Mouse (Mus musculus) neural tube, embryonic 14.5 days (tissue): ENCODE results near the gene Znhit2. TPM values are rescaled to one million over a fixed set of nuclear protein-coding genes. Genes with fewer than 3 reads are reported as not detected.

Source experiments
- ATAC-seq: fragments of 200-750 bp; cut with Nextera tagmentation; 2 replicates; pipeline ENCODE4 v1.8.0; 2017; ENCODE audit warnings: low read depth, mild to moderate bottlenecking, moderate TSS enrichment, moderate library complexity
- H3K27ac ChIP-seq: fragments of 300-500 bp; sonication (generic); 2 replicates; pipeline ENCODE4 v1.5.1; 2014; ENCODE audit warnings: low read depth, mild to moderate bottlenecking, control low read depth, low read length, moderate library complexity, mixed read lengths
- H3K27me3 ChIP-seq: fragments of 300-500 bp; sonication (generic); 2 replicates; pipeline ENCODE4 v1.6.1; 2014; ENCODE audit warnings: low read length; ENCODE audit not compliant: control insufficient read depth, insufficient read depth
- H3K36me3 ChIP-seq: fragments of 300-500 bp; sonication (generic); 2 replicates; pipeline ENCODE4 v1.6.1; 2014; ENCODE audit warnings: low read length, mixed read lengths; ENCODE audit not compliant: control insufficient read depth, insufficient read depth
- H3K4me1 ChIP-seq: fragments of 300-500 bp; sonication (generic); 2 replicates; pipeline ENCODE4 v1.6.1; 2014; ENCODE audit warnings: low read length; ENCODE audit not compliant: control insufficient read depth, insufficient read depth
- H3K4me2 ChIP-seq: fragments of 300-500 bp; sonication (generic); 2 replicates; pipeline ENCODE4 v1.6.1; 2014; ENCODE audit warnings: mild to moderate bottlenecking, low read depth, low read length, control low read depth
- H3K4me3 ChIP-seq: fragments of 300-500 bp; sonication (generic); 2 replicates; pipeline ENCODE4 v1.5.1; 2014; ENCODE audit warnings: low read depth, low read length, control low read depth, mixed read lengths
- H3K9ac ChIP-seq: fragments of 300-500 bp; sonication (generic); replicated peaks from 2 replicates; pipeline ENCODE4 v1.6.1; 2014; ENCODE audit warnings: low read depth, mild to moderate bottlenecking, control low read depth, low read length, mixed read lengths
- H3K9me3 ChIP-seq: fragments of 300-500 bp; sonication (generic); 2 replicates; pipeline ENCODE4 v1.6.1; 2016; ENCODE audit warnings: low read length; ENCODE audit not compliant: control insufficient read depth
- WGBS: fragments of 180-500 bp; shearing (Covaris S2); extraction: QIAGEN DNeasy Blood & Tissue Kit; methylation state at CpG from one replicate; pipeline ENCODE4 v1.1.7; 2014; 5-methylcytosine and 5-hydroxymethylcytosine counted together
- polyA plus RNA-seq: library from polyadenylated mRNA; unstranded; fragments of >200 nt; fragmentation: Nextera tagmentation; extraction: Ambion mirVana; gene quantifications from 2 replicates; pipeline ENCODE4 v1.2.1, GENCODE M21; 2014

Gene Znhit2
- polyA plus RNA-seq, 1 experiment from 2014 or later: 34.3 TPM

- 95% methylated on average over 12 of the region's 12 CpGs for WGBS
- Histone ChIP-seq H3K4me1 (peaks cover 19% of the 10 kb centered on the region), H3K36me3 (peaks cover 18% of the 10 kb centered on the region), H3K9me3 (no peaks in the 10 kb centered on the region), H3K4me2 (no peak within 1 kb of the TSS), H3K9ac (no peak within 1 kb of the TSS), H3K27me3 (no peaks in the 10 kb centered on the region), H3K4me3 (no peak within 1 kb of the TSS), H3K27ac (no peak within 1 kb of the TSS)
- ATAC-seq: no peak
Measured at GRCm38 (mm10) chr19:6079983-6080480, 19.0 kb downstream of the Znhit2 start, which contains the start of gene Tmem262. Tmem262 (plus strand) TSS chr19:6080033.

DNA sequence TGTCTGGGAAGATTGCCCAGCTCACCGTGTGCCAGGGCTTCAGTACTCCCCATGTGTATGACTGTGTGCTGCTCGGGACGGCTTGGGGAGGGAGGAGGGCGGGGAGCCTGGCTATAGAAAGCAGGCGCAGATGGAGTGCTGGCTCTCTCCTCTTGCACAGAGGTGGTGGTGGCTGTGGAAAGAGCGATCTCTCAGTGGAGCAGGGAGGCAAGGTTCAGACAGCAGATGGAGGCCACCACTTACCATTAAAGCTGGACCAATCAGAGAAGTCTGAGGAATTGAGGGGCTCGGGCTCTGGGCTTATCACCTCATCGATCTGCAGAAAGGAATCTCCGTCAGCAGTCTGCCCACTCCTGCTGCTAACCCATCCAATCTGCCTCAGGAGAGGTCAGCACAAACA, 21.2 kb downstream of the Znhit2 start, which contains the start of gene Gm28374:
Gene Gm28374 (minus strand): TSS at position 101 of the 400 bp plus-strand sequence.
- Histone ChIP-seq H3K27me3 (no peaks in the 10 kb centered on the region), H3K36me3 (peaks cover 18% of the 10 kb centered on the region), H3K9me3 (no peaks in the 10 kb centered on the region), H3K27ac (no peak within 1 kb of the TSS), H3K4me1 (peaks cover 14% of the 10 kb centered on the region), H3K4me2 (no peak within 1 kb of the TSS), H3K9ac (no peak within 1 kb of the TSS), H3K4me3 (no peak within 1 kb of the TSS)
- ATAC-seq: no peak
- WGBS: 92% methylated on average over 9 of the region's 9 CpGs

DNA sequence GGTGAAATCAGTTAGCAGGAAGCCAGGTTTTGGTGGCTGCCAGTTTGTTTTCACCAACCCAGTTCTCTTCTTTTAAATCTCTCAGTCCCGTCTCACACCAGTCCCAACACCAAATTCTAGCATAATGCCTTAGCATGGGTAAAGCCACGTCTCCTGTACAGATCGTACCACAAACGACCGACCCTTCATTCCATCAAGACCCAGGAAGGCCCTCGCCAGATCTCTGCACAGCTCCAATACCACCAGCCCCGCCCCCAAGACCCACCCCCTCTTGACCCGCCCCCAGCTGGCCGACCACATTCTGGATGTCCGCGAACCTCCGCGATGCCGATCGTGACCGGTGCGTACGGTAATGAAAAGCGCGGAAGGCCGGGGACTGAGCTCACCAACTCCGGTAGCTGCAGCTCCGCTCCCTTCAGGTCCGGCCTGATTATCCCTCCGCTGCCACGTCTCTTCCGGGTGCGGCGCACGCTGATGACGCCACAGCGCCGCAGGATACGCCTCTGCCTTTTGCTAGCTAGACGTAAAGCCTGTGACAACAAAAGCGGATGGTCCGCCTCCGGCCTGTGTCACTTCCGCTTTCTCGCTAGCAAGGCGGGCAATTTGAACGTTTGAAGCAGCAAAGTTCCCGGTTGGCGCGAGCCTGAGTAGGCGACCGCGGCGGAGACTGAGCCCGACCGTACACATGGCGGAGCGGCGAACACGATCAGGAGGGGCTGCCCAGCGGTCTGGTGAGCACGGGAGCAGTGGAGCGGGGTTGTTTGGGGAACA, 23.7 kb downstream of the Znhit2 start, which contains the start of the genes Zfpl1 and Cdca5:
Gene Zfpl1 (minus strand): TSS at position 479 of the 771 bp plus-strand sequence.
Gene Cdca5 (plus strand): TSS at position 506 of the 771 bp plus-strand sequence.
- peak within 1 kb of the TSS; percentile 92 for H3K4me2 ChIP-seq
- peak within 1 kb of the TSS; percentile 41 for H3K4me3 ChIP-seq
- H3K27ac ChIP-seq: peak within 1 kb of the TSS; percentile 3; the same call in 1 of the 2 replicates
- no peaks in the 10 kb centered on the region for H3K27me3 ChIP-seq
- peaks cover 11% of the 10 kb centered on the region for H3K4me1 ChIP-seq
- ATAC-seq: peak; percentile 92
- H3K9ac ChIP-seq: peak within 1 kb of the TSS; percentile 50
- no peaks in the 10 kb centered on the region for H3K9me3 ChIP-seq
- peaks cover 17% of the 10 kb centered on the region for H3K36me3 ChIP-seq
- under 1% methylated on average over 58 of the region's 58 CpGs for WGBS

- peaks cover 11% of the 10 kb centered on the region for H3K4me1 ChIP-seq
- under 1% methylated on average over 17 of the region's 17 CpGs for WGBS
Measured at GRCm38 (mm10) chr19:6085417-6085879, 24.5 kb downstream of the Znhit2 start.

DNA sequence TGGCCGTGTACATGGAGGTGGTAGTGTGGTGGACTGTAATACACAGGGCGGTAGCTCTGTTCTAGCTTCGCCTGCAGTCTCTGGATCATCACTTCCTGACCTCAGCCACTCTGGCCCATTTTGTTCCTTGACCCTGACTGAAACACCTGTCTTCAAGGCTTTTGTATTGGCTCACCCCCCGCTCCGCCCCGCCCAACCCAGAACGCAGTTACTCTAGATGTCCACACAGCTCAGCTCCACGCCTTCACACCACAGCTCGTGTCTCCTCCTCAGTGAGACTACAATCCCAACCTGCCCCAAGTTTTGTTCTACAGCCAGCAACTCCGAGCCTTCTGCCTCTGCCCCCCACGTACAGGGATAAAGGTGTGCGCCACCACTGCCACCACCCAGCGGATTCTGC, 27.8 kb downstream of the Znhit2 start:
- Histone ChIP-seq H3K27me3 (no peaks in the 10 kb centered on the region), H3K4me2 (no peak overlapping the region), H3K4me3 (no peak overlapping the region), H3K9me3 (no peaks in the 10 kb centered on the region), H3K27ac (no peak overlapping the region), H3K36me3 (no peaks in the 10 kb centered on the region), H3K9ac (no peak overlapping the region), H3K4me1 (peaks cover 8% of the 10 kb centered on the region)
- no peak for ATAC-seq
- WGBS: 95% methylated on average over 13 of the region's 13 CpGs

More at GRCm38 (mm10) chr19:6085417-6085879, 24.5 kb downstream of the Znhit2 start:
- no peak overlapping the region for H3K27ac ChIP-seq
- H3K27me3 ChIP-seq: no peaks in the 10 kb centered on the region
- H3K4me2 ChIP-seq: peak overlapping the region; percentile 89
- peak; percentile 69 for ATAC-seq
- no peak overlapping the region for H3K9ac ChIP-seq
- H3K9me3 ChIP-seq: no peaks in the 10 kb centered on the region
- H3K36me3 ChIP-seq: peaks cover 13% of the 10 kb centered on the region
- H3K4me3 ChIP-seq: peak overlapping the region; percentile 41

DNA sequence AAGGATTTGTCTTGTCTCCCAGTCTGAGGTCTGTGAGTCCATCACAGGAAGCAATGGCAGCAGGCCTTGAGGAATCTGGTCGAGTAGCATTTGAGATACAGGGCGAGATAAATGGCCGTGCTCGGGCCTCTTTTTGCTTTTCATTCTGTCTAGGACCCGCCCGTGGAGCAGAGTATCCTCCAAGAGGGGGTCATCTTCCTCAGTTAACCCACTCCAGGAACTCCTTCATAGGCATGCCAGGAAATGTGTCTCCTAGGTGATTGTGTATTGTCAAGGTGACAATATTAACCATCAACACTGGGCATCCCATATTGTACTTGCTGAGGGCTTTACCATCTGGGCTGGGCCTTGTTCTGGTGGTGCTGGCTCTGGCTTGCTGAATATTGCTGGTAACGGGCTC, 33.1 kb downstream of the Znhit2 start, which contains the start of gene AC131692.1:
Gene AC131692.1 (plus strand): TSS at position 301 of the 400 bp plus-strand sequence.
- H3K4me2 ChIP-seq: no peak within 1 kb of the TSS
- WGBS: 96% methylated on average over 7 of the region's 7 CpGs

GRCm38 (mm10) chr19:6097847-6098246, 36.9 kb downstream of the Znhit2 start:
- no peaks in the 10 kb centered on the region for H3K27me3 ChIP-seq
- 84% methylated on average over 3 of the region's 3 CpGs for WGBS
- H3K9me3 ChIP-seq: no peaks in the 10 kb centered on the region
- H3K4me3 ChIP-seq: no peak overlapping the region
- no peaks in the 10 kb centered on the region for H3K4me1 ChIP-seq
- H3K36me3 ChIP-seq: no peaks in the 10 kb centered on the region
- no peak overlapping the region for H3K4me2 ChIP-seq
- H3K9ac ChIP-seq: no peak overlapping the region
- ATAC-seq: no peak
- H3K27ac ChIP-seq: no peak overlapping the region

More for the DNA sequence above, 33.1 kb downstream of the Znhit2 start, which contains the start of gene AC131692.1:
- Histone ChIP-seq H3K9ac (0 out of 2 replicates have a peak within 1 kb of the TSS, but pooled peaks have one; percentile 3), H3K4me1 (no peaks in the 10 kb centered on the region), H3K36me3 (no peaks in the 10 kb centered on the region), H3K27ac (no peak within 1 kb of the TSS), H3K9me3 (no peaks in the 10 kb centered on the region), H3K27me3 (no peaks in the 10 kb centered on the region), H3K4me3 (no peak within 1 kb of the TSS)
- ATAC-seq: no peak

- Histone ChIP-seq H3K4me1 (no peaks in the 10 kb centered on the region), H3K9me3 (no peaks in the 10 kb centered on the region), H3K36me3 (no peaks in the 10 kb centered on the region), H3K4me3 (no peak overlapping the region), H3K9ac (no peak overlapping the region), H3K27ac (no peak overlapping the region), H3K4me2 (no peak overlapping the region), H3K27me3 (no peaks in the 10 kb centered on the region)
- 56% methylated on average over 6 of the region's 6 CpGs for WGBS
- no peak for ATAC-seq
Measured at GRCm38 (mm10) chr19:6101186-6101585, 40.2 kb downstream of the Znhit2 start.
